Mouse (Mus musculus) retina, postnatal 7 days (tissue): ENCODE measurements around the gene Rassf8.

Source experiments
- DNase-seq: peaks from one replicate; pipeline ENCODE4 v3.0.0-alpha.2; 2012; ENCODE audit warnings: low read depth, low spot score

Gene Rassf8

DNA sequence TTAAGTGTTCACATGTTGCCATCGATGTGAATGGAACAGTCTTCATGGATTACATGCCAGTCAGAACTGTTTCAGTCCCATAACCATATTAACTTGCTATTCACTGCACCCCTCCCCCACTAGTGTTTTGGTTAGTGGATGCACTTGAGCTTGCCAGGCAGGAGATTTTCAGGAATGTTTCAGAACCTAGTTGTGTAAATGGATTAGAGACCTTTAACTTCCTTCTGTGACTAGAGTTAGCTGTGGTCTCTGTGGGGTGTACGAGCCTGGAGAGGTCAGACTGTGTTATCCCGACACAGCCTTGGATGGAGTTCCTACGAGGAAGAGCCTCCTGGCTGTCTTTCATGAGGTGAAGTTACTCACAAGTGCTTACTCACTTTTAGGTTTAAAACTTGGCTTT is 29.7 kb downstream of the Rassf8 start:
- DNase-seq = no peak

DNA sequence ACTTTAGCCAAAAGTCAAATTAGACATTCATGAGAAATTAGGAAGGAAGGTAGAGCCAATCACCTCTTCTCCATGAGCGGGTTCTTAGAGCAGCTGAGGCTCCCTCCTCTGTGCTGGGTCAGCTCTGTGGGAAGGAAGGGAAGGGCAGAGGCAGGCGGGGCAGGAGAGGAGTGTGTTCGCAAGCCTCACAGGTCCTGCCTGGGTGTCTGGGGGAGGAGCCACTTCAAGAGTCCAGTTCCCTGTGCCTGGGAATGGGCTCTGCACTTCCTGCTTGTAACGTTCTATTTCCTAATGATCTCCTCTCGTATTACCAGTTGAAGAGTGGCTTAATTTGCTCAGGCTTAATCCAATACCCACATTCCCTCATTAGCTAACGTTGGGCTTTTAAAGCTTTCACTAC is 32.8 kb downstream of the Rassf8 start:
- no peak for DNase-seq

DNA sequence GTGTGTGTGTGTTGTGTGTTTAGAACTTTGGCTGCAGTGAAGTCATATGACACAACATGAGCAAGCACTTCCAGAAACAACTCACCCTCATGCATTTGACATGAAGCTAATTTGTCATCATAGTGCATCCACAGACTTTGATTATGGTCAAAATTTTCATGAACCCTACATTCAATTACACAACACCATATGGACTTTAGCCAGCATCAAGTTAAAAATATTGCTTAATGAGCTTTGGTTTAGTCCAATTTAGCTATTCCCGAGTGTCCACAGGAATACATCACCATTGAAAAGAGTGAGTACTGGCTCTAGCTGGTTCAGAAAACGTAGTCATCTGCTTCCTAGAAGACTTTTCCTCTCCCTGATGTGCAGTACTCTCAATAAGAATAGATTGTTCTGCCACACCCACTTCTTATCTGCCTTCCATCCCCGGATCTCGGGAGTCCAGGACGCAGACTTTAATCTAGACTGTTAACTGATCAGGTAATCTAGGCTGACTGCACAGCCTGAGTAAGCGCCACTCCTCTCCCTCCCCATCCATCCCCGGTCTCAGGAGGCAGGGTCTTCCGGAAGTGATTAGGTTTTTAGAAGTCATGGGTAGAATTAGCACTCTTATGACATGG is 33.7 kb downstream of the Rassf8 start:
- DNase-seq = no peak

DNA sequence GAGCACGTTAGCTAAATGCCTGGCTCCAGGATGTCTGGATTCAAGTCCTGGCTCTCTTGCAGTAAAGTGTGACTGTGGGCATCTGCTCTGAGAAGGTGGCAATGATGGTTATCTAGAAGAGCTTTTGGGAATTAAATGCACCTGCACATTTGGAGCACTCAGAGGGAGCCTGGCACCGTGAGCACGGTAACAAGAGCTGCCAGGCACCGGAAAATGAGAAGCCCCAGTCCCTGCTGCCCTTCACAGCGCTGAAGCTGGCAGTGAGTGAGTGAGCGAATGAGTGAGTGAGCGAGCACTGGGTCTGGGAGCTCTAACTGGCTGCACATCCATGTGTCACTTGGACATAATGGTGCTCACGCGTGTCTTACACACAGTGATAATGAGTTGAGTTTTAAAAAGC is 34.7 kb downstream of the Rassf8 start:
- no peak for DNase-seq

DNA sequence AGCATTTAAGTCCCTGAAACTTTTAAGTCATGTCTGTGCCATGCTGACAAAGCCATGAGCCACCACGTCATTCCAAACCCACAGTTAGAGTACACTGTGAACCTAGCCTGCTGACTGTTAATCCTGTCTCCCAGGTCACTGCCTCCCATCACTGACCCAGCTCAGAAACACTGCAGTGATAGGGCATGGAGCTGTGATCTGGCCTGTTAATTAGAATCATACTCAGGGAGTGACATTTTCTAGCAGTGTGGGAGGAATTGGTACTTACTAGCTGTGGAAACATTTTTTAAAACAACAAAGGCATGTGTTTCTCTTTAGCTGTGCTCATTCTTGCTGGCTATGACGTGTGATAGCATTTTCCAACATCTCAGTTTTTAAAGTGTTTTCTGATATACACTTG is 35.4 kb downstream of the Rassf8 start:
- DNase-seq = no peak

DNA sequence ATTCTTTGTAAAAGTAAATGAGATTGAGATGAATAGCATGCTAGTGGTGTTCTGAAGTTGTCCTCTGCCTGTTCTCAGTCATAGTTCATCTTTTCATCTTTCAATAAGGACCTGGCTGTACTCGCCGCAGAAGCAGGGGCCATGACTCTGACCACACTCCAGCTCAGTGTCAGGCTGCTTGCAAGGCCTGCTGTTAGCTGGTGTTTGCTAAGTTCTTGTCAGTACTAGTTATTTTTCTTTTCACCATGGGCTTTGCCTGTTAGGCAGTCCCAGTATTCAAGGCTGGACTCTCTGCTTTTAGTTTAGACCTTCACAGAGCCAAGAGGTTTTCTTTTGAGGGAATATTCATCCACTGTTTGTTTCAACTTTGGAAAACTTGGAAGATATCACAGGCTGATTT is 40.8 kb downstream of the Rassf8 start:
- DNase-seq = no peak

DNA sequence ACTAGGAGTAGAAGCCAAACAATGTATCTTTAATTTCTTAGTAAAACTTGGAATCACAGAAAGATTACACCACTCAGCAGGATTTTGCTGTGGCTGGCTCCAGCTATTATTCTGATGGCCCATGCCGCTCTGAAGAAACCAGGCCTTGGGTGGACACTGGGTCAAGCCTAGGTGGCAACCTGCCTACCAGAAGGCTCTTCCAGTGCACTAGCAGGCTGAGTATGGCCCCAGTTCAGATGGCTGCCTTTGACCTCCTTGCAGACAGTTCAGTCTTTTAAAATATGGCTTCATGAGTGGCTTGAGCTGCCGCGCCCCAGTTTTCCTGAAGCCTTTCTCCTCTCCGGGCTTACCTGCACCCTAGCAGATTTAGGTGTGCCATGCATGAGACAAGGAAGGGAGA is 43.2 kb downstream of the Rassf8 start:
- no peak for DNase-seq

DNA sequence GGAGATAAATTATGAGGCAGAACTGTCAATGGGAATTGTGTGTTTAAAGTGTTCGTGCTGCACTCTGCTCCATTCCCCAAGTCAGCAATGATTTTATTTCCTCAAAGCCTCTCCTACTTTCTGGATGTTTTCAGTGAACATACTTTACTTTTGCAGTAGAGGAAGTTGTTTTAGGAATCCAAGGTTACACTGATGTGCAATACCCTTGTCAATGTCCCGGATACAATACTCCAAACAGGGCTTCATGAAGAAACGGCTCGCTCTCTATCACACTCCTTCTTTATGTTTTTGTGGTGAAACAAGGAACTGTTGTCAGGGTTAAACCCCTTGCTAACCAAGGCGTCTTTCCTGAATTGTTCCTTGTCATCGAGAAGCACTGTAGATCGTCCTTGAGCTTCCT is 45.8 kb downstream of the Rassf8 start:
- no peak for DNase-seq

DNA sequence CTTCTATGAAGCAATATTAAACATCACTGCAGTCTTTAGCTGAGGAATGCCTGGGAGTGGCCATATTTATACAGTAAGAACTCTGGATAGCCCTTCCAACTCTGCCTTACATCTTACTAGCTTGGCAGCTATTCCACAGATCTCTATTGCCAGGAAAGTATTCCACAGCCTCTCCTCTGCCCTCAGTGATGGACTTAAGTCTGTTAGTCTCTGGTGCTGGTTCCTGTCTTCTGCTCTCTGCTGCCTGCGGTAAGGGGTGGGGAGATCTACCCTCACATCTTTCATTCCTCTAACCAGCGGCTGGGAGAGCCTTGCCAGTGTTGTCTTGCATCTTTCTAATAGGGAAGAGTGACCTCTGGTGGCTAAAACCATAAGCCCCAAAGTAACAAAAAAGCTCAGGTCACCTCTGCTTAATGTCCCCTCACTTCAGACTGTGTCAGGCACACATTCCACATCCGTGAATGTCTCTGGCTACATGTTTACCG is 46.6 kb downstream of the Rassf8 start:
- peak; percentile 56 for DNase-seq

DNA sequence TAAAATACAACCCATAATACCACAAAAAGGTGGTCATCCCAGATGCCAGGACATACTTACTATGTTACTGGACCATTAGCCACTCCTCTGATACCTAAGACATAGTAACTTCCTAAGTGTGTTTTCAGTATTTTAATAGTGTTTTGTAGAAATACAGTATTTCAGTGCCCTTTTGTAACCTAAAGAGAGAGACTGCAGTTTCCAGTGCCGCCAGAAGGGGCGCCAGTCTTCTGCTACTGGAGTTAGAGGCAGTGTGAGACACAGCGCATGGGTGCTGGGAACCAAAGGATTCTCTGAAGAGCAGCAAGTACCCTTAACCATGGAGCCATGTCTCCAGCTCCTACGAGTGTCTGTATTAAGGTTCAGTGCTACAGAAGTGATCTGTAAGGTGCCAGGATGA is 48.1 kb downstream of the Rassf8 start:
- DNase-seq = no peak

DNA sequence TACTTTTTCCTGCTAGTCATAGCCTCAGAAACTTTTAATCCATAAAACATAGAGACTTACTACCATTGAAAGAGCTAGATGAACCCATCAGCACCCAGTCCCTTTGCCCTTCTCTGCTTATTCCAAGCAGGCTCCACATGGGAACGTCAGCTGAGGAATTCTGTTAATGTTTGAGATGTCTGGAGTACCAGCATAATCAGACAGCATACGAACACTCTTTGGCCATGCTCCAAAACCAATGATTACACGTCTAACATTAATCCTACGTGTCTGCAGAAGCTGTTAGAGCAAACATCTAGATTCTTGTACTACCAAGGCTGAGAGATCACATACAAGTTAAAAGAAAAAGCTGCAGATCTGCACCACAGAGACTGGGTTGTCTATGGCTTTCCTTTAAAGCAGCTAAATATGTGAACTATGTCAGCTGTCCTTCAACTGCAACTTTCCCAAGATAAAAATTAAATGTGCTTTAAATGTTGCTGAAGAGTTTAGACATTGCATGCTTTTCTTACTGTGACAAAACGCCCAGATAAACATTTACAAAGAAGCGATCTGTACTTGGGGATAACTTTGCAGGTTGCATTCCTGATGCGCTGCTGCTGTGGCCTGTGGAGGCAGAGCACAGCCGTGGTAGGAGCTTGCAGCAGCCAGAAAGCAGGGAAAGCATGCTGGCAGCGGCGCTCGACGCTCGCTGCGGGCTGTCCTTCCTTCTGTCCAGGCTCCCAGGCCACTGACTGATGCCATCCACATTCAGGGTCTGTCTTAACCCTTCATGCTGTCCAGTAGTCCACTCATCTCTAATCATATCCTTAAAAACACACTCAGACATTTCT is 49.9 kb downstream of the Rassf8 start:
- DNase-seq = no peak

DNA sequence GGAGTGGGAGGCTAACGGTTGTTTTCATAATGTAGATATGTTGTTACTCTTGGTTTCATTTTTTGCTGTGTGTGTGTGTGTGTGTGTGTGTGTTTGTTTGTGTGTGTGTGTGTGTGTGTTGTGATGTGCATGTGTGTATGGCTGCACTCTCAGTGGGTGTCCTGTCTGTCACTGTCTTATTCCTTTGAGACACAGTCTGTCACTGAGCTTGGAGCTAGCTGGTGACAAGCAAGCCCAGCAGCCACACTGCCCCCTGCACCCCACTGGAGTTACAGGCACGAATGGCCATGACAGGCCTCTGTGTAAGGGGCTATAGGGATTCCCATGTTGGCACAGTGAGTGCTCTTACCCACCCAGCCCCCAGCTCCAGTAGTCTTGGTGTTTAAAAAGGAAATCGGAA is 51.1 kb downstream of the Rassf8 start:
- no peak for DNase-seq

DNA sequence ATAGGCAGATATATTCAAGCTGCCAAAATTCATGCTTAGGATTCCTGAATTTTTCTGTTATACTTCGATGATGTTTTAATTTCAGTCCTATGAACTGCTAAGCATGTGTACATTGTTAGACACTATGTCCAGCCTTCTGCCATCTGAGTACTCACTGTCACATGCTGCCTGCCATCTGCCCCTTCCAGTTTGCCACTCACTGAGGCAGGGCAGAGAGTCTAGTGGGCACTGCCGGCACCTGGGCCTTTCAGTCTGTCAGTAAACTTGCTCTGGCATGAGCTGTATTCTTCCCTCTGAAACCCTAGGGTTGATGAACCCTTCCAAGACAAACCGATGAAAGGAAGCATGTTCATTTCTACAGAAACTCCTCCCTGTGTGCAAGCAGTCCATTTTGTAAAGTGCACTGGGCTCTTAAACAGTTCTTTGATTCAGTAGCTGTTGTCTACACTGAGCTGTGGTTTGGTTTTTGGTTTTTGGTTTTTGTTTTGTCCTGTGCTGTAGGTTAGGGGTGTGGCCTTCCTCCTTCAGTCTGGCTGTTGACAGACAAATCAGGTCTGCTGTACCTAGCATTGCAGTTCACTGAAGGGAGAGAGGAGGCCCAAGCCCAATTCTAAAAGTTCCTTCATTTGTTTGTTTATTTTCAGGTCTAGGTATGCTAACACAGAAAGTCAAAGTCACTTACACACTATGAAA is 55.4 kb downstream of the Rassf8 start:
- no peak for DNase-seq

DNA sequence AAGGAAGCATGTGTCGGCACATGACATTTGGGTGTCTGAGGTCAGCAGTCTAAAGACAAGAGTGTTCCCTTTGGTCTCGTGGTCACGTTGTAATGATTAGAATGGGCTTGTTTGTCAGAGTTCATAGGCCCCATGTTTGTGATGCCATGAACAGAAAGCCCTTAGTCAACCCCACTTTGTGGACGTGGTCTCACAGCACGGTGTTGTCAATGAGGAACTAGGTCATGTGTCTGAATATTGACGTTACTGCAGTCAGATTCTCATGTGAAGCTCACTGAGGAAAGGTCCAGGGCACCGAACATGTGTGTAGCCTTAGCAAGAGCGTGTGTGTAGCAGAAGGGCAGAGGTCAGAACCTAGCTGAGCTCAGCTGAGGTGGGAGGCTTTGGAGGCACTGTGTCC is 56.3 kb downstream of the Rassf8 start:
- no peak for DNase-seq

DNA sequence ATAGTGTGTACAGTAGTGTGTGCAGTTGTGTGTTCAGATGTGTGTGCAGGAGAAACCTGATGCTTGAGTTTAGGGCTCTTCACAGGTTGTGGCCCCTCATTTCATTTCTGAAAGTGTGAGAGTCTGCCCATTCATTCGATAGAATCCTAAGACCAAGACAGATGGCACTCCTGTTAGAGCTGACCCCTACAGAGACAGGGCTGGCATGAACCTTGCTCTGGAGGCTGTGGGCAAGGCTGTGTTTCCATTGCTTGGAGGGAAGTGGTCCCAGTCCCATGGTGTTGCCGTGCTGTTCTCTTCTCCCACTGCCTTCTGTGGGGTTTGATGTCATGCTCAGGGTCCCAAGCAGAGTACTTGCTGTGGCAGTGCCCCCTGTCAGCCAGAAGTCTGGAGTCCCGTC is 57.7 kb downstream of the Rassf8 start:
- DNase-seq = no peak

DNA sequence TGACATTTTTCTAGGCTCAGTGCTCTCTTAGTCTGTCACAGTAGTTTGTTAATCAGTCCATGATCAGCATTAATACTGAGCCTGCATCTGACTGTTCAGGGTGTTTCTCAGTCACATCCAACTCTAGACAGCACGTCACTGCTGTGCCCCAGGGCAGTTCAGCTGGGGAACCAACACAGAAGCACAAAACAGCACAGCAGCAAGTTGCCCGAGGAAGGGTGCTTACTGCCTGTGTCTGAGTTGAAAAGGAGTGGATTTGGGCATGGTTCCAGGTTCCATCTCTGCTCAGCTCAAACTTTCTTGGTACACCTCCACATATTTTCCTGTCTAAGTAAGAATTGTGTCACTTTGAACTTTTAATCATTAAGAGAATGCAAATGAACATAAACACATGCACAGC is 60.2 kb downstream of the Rassf8 start:
- DNase-seq = no peak

DNA sequence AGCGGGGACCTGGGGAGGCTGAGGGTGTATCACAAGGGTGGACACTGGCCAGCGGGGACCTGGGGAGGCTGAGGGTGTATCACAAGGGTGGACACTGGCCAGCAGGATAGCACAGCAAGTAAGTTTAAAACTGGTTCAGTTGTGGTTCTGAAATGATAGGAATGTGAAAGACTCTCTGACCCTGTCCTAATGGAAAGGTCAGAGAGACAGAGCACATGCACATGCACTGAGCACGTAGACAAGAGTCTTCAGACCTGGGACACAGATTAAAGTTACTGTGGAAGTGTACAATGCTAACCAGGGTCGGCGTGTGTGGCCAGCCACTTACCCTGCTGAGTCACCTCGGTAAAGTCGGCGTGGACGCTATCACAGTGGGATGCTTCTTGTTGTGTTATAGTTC is 61.4 kb downstream of the Rassf8 start:
- DNase-seq = no peak

DNA sequence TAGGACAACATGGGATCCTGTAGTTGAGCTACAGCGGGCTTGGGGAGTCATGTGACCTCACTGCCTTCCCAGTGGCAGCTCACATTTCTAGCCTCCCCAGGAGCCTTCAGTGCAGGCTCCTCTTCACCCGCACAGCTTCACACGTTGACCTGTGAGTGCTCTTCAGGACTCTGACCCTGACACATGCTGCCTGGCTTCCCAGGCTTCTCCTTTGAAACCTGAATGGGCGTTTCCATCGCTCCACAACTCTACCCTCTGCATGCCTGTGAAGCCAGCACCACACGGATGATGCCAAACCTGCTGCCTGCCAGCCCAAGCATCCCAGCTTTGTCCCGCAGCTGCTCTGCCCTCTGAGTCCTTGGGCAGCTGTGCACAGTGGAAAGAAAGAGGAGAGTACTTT is 63.0 kb downstream of the Rassf8 start:
- DNase-seq = no peak

DNA sequence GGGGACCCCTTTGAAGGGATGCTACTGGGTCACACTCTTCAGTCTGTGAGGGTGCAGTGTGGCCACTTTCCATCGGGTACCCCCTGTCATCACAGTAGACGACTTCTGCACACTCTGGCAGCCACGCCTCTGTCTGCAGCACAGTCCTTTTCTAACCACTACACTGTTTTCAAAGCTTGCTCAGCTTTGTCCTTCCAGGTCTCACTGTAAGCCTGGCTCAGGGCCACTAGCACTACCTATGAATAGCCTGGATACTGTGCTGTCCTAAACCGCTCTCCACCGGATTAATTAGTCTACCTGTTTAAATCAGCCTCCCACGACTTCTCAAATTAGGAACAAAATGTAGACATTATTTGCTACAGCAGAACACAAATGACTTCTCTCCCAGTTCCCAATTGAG is 63.5 kb downstream of the Rassf8 start:
- DNase-seq = no peak

DNA sequence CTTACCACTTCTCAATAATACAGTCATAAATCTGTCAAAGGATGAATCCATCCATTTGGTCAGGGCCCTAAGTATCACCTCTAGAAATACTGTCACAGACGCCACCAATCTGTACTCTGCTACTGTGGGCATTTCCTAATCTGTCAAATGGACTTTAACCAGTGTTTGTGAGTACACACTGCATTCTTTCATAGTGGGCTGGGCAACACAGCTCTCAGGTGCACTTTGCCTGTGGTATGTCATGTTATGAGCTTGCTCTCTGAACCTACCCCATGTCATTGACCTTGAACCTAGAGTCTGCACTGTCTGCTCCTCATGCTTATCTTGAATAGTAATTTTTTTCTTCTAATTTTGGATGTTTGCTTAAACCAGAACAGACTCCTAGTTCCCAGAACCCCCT is 64.6 kb downstream of the Rassf8 start:
- DNase-seq = no peak

DNA sequence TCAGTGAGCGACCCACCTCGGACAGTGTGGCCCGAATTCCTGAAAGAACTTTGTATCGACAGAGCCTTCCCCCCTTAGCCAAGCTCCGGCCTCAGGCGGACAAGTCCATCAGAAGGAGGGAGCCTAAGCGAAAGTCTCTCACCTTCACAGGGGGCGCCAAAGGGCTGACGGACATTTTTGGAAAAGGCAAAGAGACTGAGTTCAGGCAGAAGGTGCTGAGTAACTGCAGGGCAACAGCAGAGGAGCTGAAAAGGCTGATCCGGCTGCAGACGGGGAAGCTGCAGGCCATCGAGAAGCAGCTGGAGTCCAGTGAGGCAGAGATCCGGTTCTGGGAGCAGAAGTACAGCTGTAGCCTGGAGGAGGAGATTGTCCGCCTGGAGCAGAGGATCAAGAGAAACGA is 68.7 kb downstream of the Rassf8 start:
- DNase-seq = no peak

DNA sequence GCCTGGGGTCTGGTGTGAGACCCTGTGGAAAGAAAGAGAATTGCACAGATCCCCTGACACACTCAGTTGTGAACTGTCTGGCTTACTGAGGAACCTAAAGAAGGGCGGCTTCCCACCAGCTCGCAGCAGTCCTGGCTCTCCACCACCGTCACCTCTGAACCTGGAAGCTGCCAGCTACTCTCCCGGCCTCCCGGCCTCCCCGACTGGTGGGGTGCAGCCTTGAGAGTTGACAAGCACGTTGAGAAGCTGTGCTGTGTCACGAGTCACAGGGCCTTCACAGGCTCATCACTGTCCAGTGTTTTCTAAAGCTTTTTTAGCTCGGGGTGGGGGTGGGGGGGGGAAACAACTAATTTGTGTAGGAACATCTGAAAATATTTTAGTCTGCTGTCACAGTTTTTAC is 72.6 kb downstream of the Rassf8 start:
- DNase-seq = no peak

DNA sequence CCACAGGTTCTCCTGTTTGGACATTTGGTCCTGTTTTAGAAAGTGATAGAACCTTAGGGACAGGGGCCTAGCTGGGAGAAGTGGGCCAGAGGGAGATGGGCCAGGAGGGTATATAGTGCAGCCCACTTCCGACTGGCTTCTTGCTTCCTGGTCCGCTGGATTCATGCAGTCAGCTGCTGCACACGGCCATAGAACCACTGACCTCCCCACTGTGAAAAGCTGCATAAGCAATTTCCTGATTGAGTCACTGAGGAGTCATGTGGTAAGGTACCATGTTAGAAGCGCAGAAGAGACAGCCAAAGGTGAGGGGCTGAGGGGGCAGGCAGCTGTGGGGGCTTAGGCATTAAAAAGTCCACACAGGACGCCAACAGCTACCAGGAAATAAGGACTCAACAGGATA is 75.7 kb downstream of the Rassf8 start:
- DNase-seq = no peak
